In the genomic region with DNA sequence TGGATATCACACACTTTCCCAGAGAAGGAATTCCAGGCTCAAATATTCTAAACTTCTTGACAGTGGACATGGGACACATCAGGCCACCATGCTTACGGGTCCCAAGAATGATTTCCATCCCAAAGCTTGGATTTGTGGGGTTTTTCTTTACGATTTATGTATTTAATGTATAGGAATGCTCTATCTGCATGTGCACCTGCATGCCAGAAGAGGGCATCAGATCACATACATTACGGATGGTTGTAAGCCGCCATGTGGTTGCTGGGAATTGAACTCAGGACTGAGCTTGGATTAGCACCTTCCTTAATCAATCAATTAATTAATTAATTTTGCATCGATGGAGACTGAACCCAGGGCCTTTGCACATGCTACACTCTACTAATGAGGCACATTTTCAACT, we compare ENCODE assay signal across 32 mouse cellular contexts. TPM values are rescaled to one million over a fixed set of nuclear protein-coding genes. Genes with fewer than 3 reads are reported as not detected.
A peak's percentile ranks its signal among the peaks of the same experiment; 100 is the strongest.
DNase-seq lines count a peak whose midpoint lies in the region; ATAC-seq and TF ChIP-seq lines count a peak whose summit lies in the region.
"Had no signal": no experiment of that assay in that cellular context is flagged by ENCODE, and none has a peak within 500 bp of the region (broad histone marks: within the 10 kb centered on the region; RNA-seq: fewer than 3 reads in every experiment).

No protein-coding gene starts in this region.

- no peak overlapping the region for H3K9ac ChIP-seq in intestine, postnatal 0 days (ENCODE audit: low read depth, low read length)
- no peak overlapping the region for H3K9ac ChIP-seq in intestine, embryonic 15.5 days
- H3K9ac ChIP-seq in lung, embryonic 14.5 days: no peak overlapping the region
- H3K9ac ChIP-seq: hindbrain, embryonic 14.5 days; neural tube, embryonic 13.5 days had no signal

- TF ChIP-seq POLR2A in lung, adult 2 months (IDR thresholded peaks at IDR 0.05; ENCODE audit: borderline replicate concordance, extremely low read depth, low read depth, low read length): no peak

- WGBS in intestine, postnatal 0 days: 91% methylated on average over 5 of the region's 5 CpGs
- 89% methylated on average over 5 of the region's 5 CpGs for WGBS in intestine, embryonic 15.5 days
- 84% methylated on average over 5 of the region's 5 CpGs for WGBS in lung, embryonic 14.5 days
- 91% methylated on average over 5 of the region's 5 CpGs for WGBS in lung, adult 2 months

- H3K4me1 ChIP-seq in intestine, postnatal 0 days (replicated peaks; ENCODE audit: control insufficient read depth, insufficient read depth, low read length): no peaks in the 10 kb centered on the region
- H3K4me1 ChIP-seq in intestine, embryonic 15.5 days (replicated peaks): no peaks in the 10 kb centered on the region
- no peaks in the 10 kb centered on the region for H3K4me1 ChIP-seq in lung, embryonic 14.5 days (ENCODE audit: insufficient read depth)
- no peaks in the 10 kb centered on the region for H3K4me1 ChIP-seq in lung, adult 2 months (ENCODE audit: control insufficient read depth, insufficient read depth, low read length)
- H3K4me1 ChIP-seq in E14TG2a.4 (replicated peaks; ENCODE audit: low read depth, low read length): peaks cover 87% of the 10 kb centered on the region
- H3K4me1 ChIP-seq: neural tube, embryonic 13.5 days had no signal

- no peak for DNase-seq in lung, embryonic 14.5 days
- no peak for DNase-seq in lung, adult 2 months
- DNase-seq in right cerebral cortex, postnatal 4 days: no peak
- DNase-seq in urinary bladder, postnatal 10 days (ENCODE audit: low spot score): no peak
- DNase-seq: adrenal gland, postnatal 14 days; cerebellum, adult 11 months; cerebellum, adult 9-10 months; cerebellum, postnatal 36 days; gastrocnemius, postnatal 25 days; heart, adult 11 months; heart, postnatal 4 days; kidney, postnatal 10 days; layer of hippocampus, postnatal 36 days; lung, adult 18-20 months; lung, postnatal 36 days; thymus, adult 18-20 months had no signal

- H3K9me3 ChIP-seq in intestine, postnatal 0 days (ENCODE audit: control insufficient read depth): no peaks in the 10 kb centered on the region
- H3K9me3 ChIP-seq in intestine, embryonic 15.5 days: no peaks in the 10 kb centered on the region
- no peaks in the 10 kb centered on the region for H3K9me3 ChIP-seq in lung, embryonic 14.5 days (ENCODE audit: low read depth, low read length)
- H3K9me3 ChIP-seq in E14TG2a.4 (ENCODE audit: low read length): no peaks in the 10 kb centered on the region
- H3K9me3 ChIP-seq: G1E; neural tube, embryonic 13.5 days had no signal

- peaks cover 32% of the 10 kb centered on the region for H3K36me3 ChIP-seq in intestine, postnatal 0 days (ENCODE audit: control insufficient read depth, insufficient read depth)
- H3K36me3 ChIP-seq in intestine, embryonic 15.5 days: peaks cover 47% of the 10 kb centered on the region
- peaks cover 91% of the 10 kb centered on the region for H3K36me3 ChIP-seq in lung, embryonic 14.5 days (ENCODE audit: insufficient read depth)
- peaks cover 98% of the 10 kb centered on the region for H3K36me3 ChIP-seq in E14TG2a.4 (ENCODE audit: insufficient read depth, low read length)

- H3K4me3 ChIP-seq in intestine, postnatal 0 days (ENCODE audit: low read depth, low read length): no peak overlapping the region
- H3K4me3 ChIP-seq in intestine, embryonic 15.5 days (replicated peaks): no peak overlapping the region
- H3K4me3 ChIP-seq in lung, embryonic 14.5 days (ENCODE audit: low read depth, low read length): no peak overlapping the region
- H3K4me3 ChIP-seq in lung, adult 2 months (replicated peaks; ENCODE audit: extremely low read depth, low read depth, low read length): no peak overlapping the region
- no peak overlapping the region for H3K4me3 ChIP-seq in E14TG2a.4 (replicated peaks; ENCODE audit: low read length)
- H3K4me3 ChIP-seq: neural tube, embryonic 13.5 days had no signal

- peak; percentile 49 for TF ChIP-seq CTCF in intestine, postnatal 0 days (IDR thresholded peaks at IDR 0.05; ENCODE audit: low read depth)
- peak; percentile 40 for TF ChIP-seq CTCF in lung, embryonic 14.5 days (IDR thresholded peaks at IDR 0.05; ENCODE audit: low read depth)
- TF ChIP-seq CTCF in lung, adult 2 months (IDR thresholded peaks at IDR 0.05; ENCODE audit: insufficient read depth, low read length): no peak
- peak; percentile 18; the same call in 1 of the 2 replicates for TF ChIP-seq CTCF in E14TG2a.4 (conservative IDR thresholded peaks at IDR 0.05; ENCODE audit: low read length)

- no peaks in the 10 kb centered on the region for H3K27me3 ChIP-seq in intestine, postnatal 0 days (replicated peaks; ENCODE audit: control insufficient read depth, insufficient read depth, low read length)
- H3K27me3 ChIP-seq in intestine, embryonic 15.5 days (replicated peaks): no peaks in the 10 kb centered on the region
- H3K27me3 ChIP-seq in lung, embryonic 14.5 days (ENCODE audit: insufficient read depth, low read length): no peaks in the 10 kb centered on the region
- H3K27me3 ChIP-seq in E14TG2a.4 (ENCODE audit: insufficient read depth, low read length): no peaks in the 10 kb centered on the region
- H3K27me3 ChIP-seq: neural tube, embryonic 13.5 days had no signal

- H3K4me2 ChIP-seq in intestine, postnatal 0 days (replicated peaks; ENCODE audit: low read depth): no peak overlapping the region
- no peak overlapping the region for H3K4me2 ChIP-seq in intestine, embryonic 15.5 days (replicated peaks)
- H3K4me2 ChIP-seq in lung, embryonic 14.5 days: no peak overlapping the region
- H3K4me2 ChIP-seq: heart, embryonic 11.5 days; hindbrain, embryonic 14.5 days; midbrain, embryonic 11.5 days; neural tube, embryonic 13.5 days had no signal

- no peak for ATAC-seq in intestine, postnatal 0 days
- ATAC-seq in intestine, embryonic 15.5 days: no peak
- no peak for ATAC-seq in lung, embryonic 14.5 days (ENCODE audit: insufficient read depth)
- ATAC-seq: forebrain, embryonic 14.5 days; inflammation-experienced regulatory T-cells, adult 6 months had no signal

- no peak overlapping the region for H3K27ac ChIP-seq in intestine, postnatal 0 days (ENCODE audit: low read depth, low read length)
- no peak overlapping the region for H3K27ac ChIP-seq in intestine, embryonic 15.5 days
- H3K27ac ChIP-seq in lung, embryonic 14.5 days (ENCODE audit: low read depth): no peak overlapping the region
- H3K27ac ChIP-seq: hindbrain, embryonic 14.5 days; neural tube, embryonic 13.5 days had no signal

RNA-seq across cellular contexts. Expression of a gene that starts 30.0 kb away (rescaled TPM):
- polyA plus RNA-seq in intestine, postnatal 0 days (2015; fragmentation: Nextera tagmentation; extraction: Ambion mirVana): 5.2 and 7.4 TPM in 2 replicates
- 42.8 TPM in 2 replicates for polyA plus RNA-seq in intestine, embryonic 15.5 days (2015; fragmentation: Nextera tagmentation; extraction: Ambion mirVana)
- polyA plus RNA-seq in lung, embryonic 14.5 days (2014; fragmentation: Nextera tagmentation; extraction: Ambion mirVana): 25.6 and 30.9 TPM in 2 replicates
- polyA plus RNA-seq in lung, adult 2 months (2012; rRNA removed): 1.4 and 1.6 TPM in 2 replicates
- polyA plus RNA-seq: inflammation-experienced regulatory T-cells, adult 6 months; large intestine, adult 2 months; liver, adult 2 months had no signal

RNA-seq across cellular contexts. Expression of a gene that starts 48.7 kb away (rescaled TPM):
- 142 and 149 TPM in 2 replicates for polyA plus RNA-seq in intestine, postnatal 0 days (2015; fragmentation: Nextera tagmentation; extraction: Ambion mirVana)
- polyA plus RNA-seq in intestine, embryonic 15.5 days (2015; fragmentation: Nextera tagmentation; extraction: Ambion mirVana): 4.9 and 5.8 TPM in 2 replicates
- not detected in 2 replicates for polyA plus RNA-seq in lung, embryonic 14.5 days (2014; fragmentation: Nextera tagmentation; extraction: Ambion mirVana)
- not detected in 2 replicates for polyA plus RNA-seq in lung, adult 2 months (2012; rRNA removed)
- polyA plus RNA-seq: forebrain, embryonic 14.5 days; frontal cortex, adult 2 months; G1E; heart, embryonic 11.5 days; heart, embryonic 16.5 days; hindbrain, embryonic 14.5 days; inflammation-experienced regulatory T-cells, adult 6 months; kidney, adult 2 months; limb, embryonic 11.5 days; liver, adult 2 months; midbrain, embryonic 11.5 days; neural tube, embryonic 13.5 days had no signal

RNA-seq across cellular contexts. Expression of a gene that starts 59.0 kb away (rescaled TPM):
- 91.8 and 99.2 TPM in 2 replicates for polyA plus RNA-seq in intestine, postnatal 0 days (2015; fragmentation: Nextera tagmentation; extraction: Ambion mirVana)
- 96.3 and 105 TPM in 2 replicates for polyA plus RNA-seq in intestine, embryonic 15.5 days (2015; fragmentation: Nextera tagmentation; extraction: Ambion mirVana)
- 37.2 and 37.6 TPM in 2 replicates for polyA plus RNA-seq in lung, embryonic 14.5 days (2014; fragmentation: Nextera tagmentation; extraction: Ambion mirVana)
- 18.1 and 24.1 TPM in 2 replicates for polyA plus RNA-seq in lung, adult 2 months (2012; rRNA removed)

Comparison
In these comparisons a context has a peak if more than half of its experiments do, and no peak if none do; other contexts are left out.
1. RNA of a gene that starts 48.7 kb away (polyA plus RNA-seq): 142 to 149 TPM in intestine, postnatal 0 days; 4.9 to 5.8 TPM in intestine, embryonic 15.5 days, not detected in lung, embryonic 14.5 days and not detected in lung, adult 2 months; every median in the first group is over 10 times any median in the second.